Mouse (Mus musculus) adrenal gland, adult 18-20 months (tissue): ENCODE data around the gene Chrm3. TPM values are rescaled to one million over a fixed set of nuclear protein-coding genes. Genes with fewer than 3 reads are reported as not detected.

Experiments
- DNase-seq, 2 experiments: peaks; one replicate each; pipeline ENCODE4 v3.0.0; 2021 to 2022; ENCODE audit warnings: low spot score in 2 of 2
- total RNA-seq, 2 experiments: library from RNA; stranded (reverse); gene quantifications; 1 replicate in 1 of 2; 2 replicates in 1 of 2; pipeline ENCODE4 v1.2.3; 2021

The Chrm3 gene
- total RNA-seq, 2 experiments from 2014 or later = 2.4 to 2.9 TPM

DNA sequence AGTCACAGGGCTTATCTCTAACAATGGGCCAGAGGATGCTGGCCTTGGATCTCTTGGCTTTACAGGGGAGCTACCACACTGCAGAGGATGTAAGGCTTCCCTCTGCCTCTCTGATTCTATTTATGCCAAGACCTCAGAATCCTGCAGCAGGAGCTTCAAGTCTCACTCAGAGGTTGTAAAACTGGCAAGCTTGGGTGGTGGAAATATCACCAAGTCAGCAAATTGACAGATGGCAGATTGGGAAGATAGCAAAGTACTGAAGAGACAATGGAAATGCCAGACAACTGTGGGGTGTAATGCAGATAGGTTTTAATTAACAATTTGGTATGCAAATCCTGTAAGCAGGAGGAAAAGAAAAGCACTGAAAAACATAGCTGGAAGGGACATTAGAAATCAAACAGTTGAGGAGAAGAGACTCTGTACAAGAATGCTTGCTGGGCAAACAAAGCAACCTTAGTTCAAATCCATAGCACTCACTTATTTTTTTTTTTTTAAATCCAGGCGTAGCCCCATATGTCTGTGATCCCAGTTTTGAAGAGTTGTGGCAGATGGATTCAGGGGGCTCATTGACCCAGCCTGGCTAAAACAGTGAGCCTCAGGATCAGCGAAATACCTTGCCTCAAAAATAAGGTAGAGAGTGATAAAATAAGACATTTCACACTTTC, 362.9 kb downstream of the Chrm3 start:
- DNase-seq = no peak

- no peak for DNase-seq
Observed at GRCm38 (mm10) chr13:9995852-9996251, 364.8 kb downstream of the Chrm3 start.

GRCm38 (mm10) chr13:9993571-9993970, 367.1 kb downstream of the Chrm3 start:
- DNase-seq = no peak

- DNase-seq = no peak
Observed at GRCm38 (mm10) chr13:9992640-9993039, 368.0 kb downstream of the Chrm3 start.

DNA sequence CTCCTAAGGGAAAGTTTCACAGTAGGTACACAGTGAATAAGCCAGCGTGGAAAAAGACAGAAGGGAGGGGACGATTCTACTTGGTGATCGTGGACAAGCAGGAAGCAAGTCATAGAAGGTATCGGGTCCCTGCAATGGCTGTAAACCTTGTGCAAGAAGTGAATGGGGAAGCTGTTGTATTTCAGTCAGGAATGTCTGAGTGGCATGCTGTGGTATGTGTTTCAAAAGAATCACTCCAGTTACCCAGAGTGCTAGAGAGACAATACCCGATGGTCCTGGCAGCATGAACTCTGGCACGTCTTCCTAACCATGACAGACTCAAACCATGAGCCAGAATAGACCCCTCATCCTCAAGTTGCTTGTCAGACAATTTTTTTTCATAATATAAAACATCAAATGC, 375.0 kb downstream of the Chrm3 start:
- DNase-seq = no peak

DNA sequence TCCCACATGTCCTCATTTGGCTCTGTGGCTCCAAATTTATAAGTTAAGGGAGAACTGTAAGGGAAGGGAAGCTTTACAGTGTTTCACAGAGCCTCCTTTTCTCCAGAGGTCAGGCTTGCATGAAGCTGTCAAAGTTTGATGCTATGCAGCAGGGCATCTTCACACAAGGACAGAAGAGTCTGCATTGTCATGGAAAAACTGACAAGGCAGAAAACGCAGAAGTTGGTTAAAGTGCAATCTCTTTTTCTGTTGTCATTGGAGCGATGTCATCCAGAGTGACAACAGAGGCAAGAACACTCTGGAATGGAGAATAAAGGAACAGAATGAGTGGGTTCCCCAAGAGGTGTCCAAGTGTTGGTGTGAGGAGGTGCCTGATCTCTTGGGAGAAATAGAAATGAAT, 377.4 kb downstream of the Chrm3 start:
- DNase-seq = no peak

GRCm38 (mm10) chr13:9977699-9978098, 382.9 kb downstream of the Chrm3 start:
- no peak for DNase-seq

DNA sequence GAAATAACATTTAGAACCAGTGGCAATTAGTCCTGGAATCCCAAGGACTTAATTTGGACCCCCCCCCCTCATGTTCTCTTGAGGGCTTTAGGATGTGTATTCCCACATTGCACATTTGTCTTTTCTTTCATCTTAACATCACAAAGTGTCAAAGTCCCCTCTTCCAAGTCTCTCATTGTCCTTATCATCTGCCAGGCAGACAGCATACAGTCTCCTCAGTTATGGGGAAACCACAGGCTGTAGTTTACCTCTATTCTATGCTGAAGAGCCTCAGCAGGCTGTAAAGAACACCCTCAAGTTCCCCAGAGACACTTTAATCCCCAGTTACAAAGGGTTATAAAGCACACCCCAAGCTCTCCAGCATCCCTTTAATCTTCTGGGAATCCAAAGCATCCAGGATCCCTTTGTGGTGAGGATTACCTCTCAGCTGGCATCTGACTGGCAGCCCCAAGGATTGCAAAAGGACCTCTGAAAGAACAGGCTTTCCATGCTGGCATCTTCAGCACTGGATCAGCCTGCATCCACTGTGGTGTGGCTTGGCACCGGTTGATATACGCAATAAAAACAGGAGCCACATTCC, 386.8 kb downstream of the Chrm3 start:
- no peak for DNase-seq

DNA sequence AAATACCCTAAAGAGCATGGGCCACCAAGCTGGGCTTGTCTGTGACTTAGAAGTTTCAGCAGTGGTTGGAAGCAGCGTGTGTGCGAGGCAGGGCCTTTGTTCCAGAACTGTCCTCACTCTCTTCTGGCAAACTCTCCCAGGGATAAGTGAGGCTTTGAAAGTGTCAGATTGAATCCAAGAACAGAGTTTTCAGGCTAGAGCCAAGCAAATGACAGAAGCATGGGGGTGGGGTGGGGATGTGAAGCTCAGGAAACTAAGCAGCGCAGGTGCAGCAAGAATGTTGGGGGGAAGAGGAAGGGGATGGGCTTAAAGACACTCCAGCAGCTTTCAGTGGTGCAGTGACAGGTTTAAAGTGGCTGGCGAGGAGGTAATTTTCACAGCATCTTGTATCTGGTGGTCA, 388.8 kb downstream of the Chrm3 start:
- no peak for DNase-seq

- DNase-seq = no peak
Observed at GRCm38 (mm10) chr13:9952619-9953018, 408.0 kb downstream of the Chrm3 start.

- no peak for DNase-seq
Observed at GRCm38 (mm10) chr13:9951376-9951775, 409.3 kb downstream of the Chrm3 start.

GRCm38 (mm10) chr13:9949091-9949490, 411.6 kb downstream of the Chrm3 start:
- no peak for DNase-seq

- no peak for DNase-seq
Observed at GRCm38 (mm10) chr13:9940186-9940585, 420.5 kb downstream of the Chrm3 start.

DNA sequence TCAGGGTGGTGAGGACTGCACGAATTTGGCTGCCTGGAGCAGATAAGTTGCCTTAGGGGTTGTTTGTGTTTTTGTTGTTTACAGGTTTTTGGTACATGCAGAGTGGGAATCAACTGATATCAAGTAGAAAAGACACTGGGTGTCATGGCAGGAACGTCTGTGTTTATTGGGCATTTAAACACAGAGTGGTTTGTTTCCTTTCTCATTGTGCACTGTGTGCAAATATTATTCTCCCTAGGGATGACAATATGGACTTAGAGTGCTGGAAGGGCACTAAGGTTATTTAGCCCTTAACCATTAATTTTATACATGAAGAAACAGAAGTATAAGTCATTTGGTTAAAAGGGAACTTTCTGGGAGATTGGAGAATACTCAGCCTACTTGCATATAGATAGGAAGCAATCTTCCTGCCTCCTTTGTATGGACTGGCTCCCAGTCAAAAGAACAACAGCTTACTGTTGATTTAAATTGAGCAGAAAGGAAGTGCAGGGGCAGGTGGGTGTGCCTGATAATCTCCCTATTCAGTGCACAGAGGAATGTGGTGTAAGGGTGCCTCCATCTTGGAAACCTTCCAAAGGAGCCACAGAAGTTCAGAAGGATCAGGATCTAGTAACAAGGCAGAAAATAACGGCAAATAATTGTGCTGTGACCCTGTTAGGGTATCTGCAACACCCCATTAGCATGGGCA, 421.7 kb downstream of the Chrm3 start:
- DNase-seq = no peak

DNA sequence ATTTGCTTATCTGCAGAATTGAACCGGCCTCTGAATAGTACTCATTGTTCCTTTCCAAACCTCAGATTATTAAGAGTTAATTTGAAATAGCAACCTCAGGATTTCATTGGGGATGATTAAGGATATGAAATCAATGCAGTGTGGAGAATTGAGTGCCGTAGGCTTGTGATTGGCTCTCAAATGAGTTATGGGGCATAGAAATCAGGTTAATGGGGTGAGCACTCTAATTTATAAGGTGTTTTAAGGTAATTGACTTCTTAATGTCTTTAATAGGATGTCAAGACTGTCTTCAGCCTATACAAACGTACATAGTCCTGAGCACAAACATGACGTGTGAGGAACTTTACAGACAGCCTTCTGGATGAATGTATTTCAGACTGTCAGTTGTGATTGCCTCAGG, 427.9 kb downstream of the Chrm3 start:
- DNase-seq = no peak

- DNase-seq = no peak
Observed at GRCm38 (mm10) chr13:9930606-9931005, 430.0 kb downstream of the Chrm3 start.

GRCm38 (mm10) chr13:9929978-9930377, 430.7 kb downstream of the Chrm3 start:
- no peak for DNase-seq

DNA sequence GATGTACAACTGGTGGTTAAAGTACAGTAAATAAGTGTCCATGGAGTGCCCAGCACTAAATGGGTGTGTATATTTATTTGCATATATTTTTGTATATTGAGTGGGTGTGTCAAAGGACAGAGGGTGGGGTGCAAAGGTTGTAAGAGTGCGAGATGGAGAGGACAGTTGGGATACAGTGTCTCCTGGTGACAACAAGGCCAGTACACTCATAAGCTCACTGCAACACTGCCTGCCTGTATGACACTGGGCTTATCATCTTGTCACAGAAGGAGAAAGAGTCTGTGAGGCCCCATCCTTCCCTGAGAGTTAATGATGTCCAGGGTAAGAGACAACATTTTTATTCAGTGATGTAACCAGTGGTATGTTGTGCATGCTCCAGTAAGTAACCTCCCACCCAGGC, 439.5 kb downstream of the Chrm3 start:
- DNase-seq = no peak

DNA sequence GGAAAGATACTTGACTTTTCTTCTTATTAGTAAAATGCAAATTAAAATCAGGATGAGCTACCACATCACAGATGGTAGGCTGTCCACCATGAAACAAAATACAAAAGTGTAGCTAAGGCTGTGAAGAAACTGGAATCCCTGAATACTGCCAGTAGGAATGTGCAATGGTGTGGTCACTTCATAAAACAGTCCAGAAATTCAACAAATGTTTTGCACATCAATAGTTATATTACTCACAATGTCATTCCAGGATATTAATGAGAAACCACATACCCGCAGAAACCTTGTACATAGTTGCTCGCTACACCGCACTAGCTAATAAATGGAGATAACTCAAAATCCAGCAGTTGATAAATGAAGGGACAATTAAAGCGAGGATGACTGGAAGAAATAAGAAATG, 447.9 kb downstream of the Chrm3 start:
- DNase-seq = no peak

DNA sequence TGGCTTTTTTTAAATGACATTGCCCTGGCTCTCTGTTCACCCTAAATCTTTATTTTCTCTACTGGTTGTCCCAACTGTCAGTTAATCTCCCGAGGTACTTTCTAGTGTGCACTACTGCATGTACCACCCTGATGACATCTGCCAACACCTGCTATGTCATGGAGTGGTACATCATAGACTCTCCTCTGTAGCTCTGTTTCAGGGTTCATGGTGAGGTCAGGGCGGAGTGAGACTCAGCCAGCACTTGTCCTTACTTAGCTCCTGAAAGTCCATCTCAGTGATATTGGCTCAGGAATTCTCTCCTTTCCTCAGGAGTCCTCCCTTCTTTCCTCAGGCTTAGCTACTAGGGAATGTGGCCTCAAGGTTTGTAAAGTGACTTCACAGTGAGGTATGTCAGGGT, 451.9 kb downstream of the Chrm3 start:
- no peak for DNase-seq

- no peak for DNase-seq
Observed at GRCm38 (mm10) chr13:9907202-9907601, 453.4 kb downstream of the Chrm3 start.

DNA sequence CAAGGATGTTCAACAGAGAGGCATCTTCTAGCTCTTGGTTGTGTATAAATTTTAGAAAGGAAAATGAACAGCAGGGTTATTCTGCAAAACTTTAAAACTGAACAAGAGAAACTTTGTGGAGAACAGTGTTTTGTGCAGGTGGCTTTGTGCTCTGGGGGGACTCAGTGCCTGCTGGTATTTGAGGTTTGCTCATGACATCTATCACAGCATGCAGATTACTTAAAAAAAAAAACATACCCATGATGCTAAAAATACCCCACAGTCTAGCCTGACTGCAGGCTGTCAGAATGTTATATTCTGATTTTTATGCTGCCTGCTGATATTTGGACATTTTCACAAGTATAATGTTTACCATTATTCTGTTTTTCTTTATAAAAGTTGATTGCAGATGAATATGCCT, 456.2 kb downstream of the Chrm3 start:
- DNase-seq = no peak
